In genomic region chr5:9661870-9662589, GRCm38 (mm10) we compare ENCODE assay signal across 10 mouse cellular contexts.
DNase-seq lines count a peak whose midpoint lies in the region; ATAC-seq and TF ChIP-seq lines count a peak whose summit lies in the region.
"Had no signal": no experiment of that assay in that cellular context is flagged by ENCODE, and none has a peak within 500 bp of the region (broad histone marks: within the 10 kb centered on the region; RNA-seq: fewer than 3 reads in every experiment).

No protein-coding gene starts in this region.

- H3K4me3 ChIP-seq in hindbrain, embryonic 13.5 days: no peak overlapping the region
- no peak overlapping the region for H3K4me3 ChIP-seq in hindbrain, embryonic 10.5 days
- H3K4me3 ChIP-seq in liver, embryonic 12.5 days: no peak overlapping the region
- no peak overlapping the region for H3K4me3 ChIP-seq in intestine, postnatal 0 days (ENCODE audit: low read depth, low read length)
- H3K4me3 ChIP-seq: liver, embryonic 15.5 days had no signal

- H3K4me1 ChIP-seq in hindbrain, embryonic 13.5 days (replicated peaks): no peaks in the 10 kb centered on the region
- no peaks in the 10 kb centered on the region for H3K4me1 ChIP-seq in hindbrain, embryonic 10.5 days (replicated peaks)
- no peaks in the 10 kb centered on the region for H3K4me1 ChIP-seq in liver, embryonic 12.5 days
- H3K4me1 ChIP-seq in intestine, postnatal 0 days (replicated peaks; ENCODE audit: control insufficient read depth, insufficient read depth, low read length): no peaks in the 10 kb centered on the region
- H3K4me1 ChIP-seq: liver, embryonic 15.5 days had no signal

- no peak overlapping the region for H3K27ac ChIP-seq in hindbrain, embryonic 13.5 days
- no peak overlapping the region for H3K27ac ChIP-seq in hindbrain, embryonic 10.5 days
- no peak overlapping the region for H3K27ac ChIP-seq in liver, embryonic 12.5 days
- no peak overlapping the region for H3K27ac ChIP-seq in intestine, postnatal 0 days (ENCODE audit: low read depth, low read length)
- H3K27ac ChIP-seq: liver, embryonic 15.5 days had no signal

- no peaks in the 10 kb centered on the region for H3K9me3 ChIP-seq in hindbrain, embryonic 13.5 days
- no peaks in the 10 kb centered on the region for H3K9me3 ChIP-seq in hindbrain, embryonic 10.5 days
- no peaks in the 10 kb centered on the region for H3K9me3 ChIP-seq in liver, embryonic 12.5 days (replicated peaks)
- H3K9me3 ChIP-seq in intestine, postnatal 0 days (ENCODE audit: control insufficient read depth): no peaks in the 10 kb centered on the region
- H3K9me3 ChIP-seq: liver, embryonic 15.5 days had no signal

- ATAC-seq in hindbrain, embryonic 13.5 days (ENCODE audit: low FRiP score): peak; percentile 77
- ATAC-seq in liver, embryonic 12.5 days: no peak
- no peak for ATAC-seq in intestine, postnatal 0 days

- no peak for TF ChIP-seq CTCF in intestine, postnatal 0 days (IDR thresholded peaks at IDR 0.05; ENCODE audit: low read depth)

- no peak for DNase-seq in hindbrain, embryonic 10.5 days (ENCODE audit: low spot score)
- DNase-seq in layer of hippocampus, adult 18-20 months (ENCODE audit: low spot score in 2 of 2): peak; percentile 26 to 45
- DNase-seq in left cerebral cortex, postnatal 4 days: peak; percentile 61
- DNase-seq in right cerebral cortex, postnatal 4 days: peak; percentile 45
- DNase-seq in adrenal gland, postnatal 4 days (ENCODE audit: low spot score in 2 of 2): no peak
- DNase-seq: kidney, adult 18-20 months had no signal

- WGBS in hindbrain, embryonic 13.5 days: 47% methylated on average over 9 of the region's 9 CpGs
- WGBS in hindbrain, embryonic 10.5 days: 72% methylated on average over 9 of the region's 9 CpGs
- 55% methylated on average over 9 of the region's 9 CpGs for WGBS in liver, embryonic 12.5 days (ENCODE audit: insufficient replicate concordance)
- 71% methylated on average over 9 of the region's 9 CpGs for WGBS in intestine, postnatal 0 days

- no peak overlapping the region for H3K9ac ChIP-seq in hindbrain, embryonic 13.5 days
- no peak overlapping the region for H3K9ac ChIP-seq in liver, embryonic 12.5 days
- no peak overlapping the region for H3K9ac ChIP-seq in intestine, postnatal 0 days (ENCODE audit: low read depth, low read length)
- H3K9ac ChIP-seq: liver, embryonic 15.5 days had no signal

- intact Hi-C loops in left cerebral cortex, postnatal 4 days (cut with DNase I): no loop called here

- no peak overlapping the region for H3K4me2 ChIP-seq in hindbrain, embryonic 13.5 days
- H3K4me2 ChIP-seq in liver, embryonic 12.5 days: no peak overlapping the region
- no peak overlapping the region for H3K4me2 ChIP-seq in intestine, postnatal 0 days (replicated peaks; ENCODE audit: low read depth)
- H3K4me2 ChIP-seq: liver, embryonic 15.5 days had no signal

- H3K27me3 ChIP-seq in hindbrain, embryonic 13.5 days: no peaks in the 10 kb centered on the region
- no peaks in the 10 kb centered on the region for H3K27me3 ChIP-seq in hindbrain, embryonic 10.5 days (ENCODE audit: insufficient read depth, poor library complexity, severe bottlenecking)
- no peaks in the 10 kb centered on the region for H3K27me3 ChIP-seq in liver, embryonic 12.5 days (replicated peaks)
- H3K27me3 ChIP-seq in intestine, postnatal 0 days (replicated peaks; ENCODE audit: control insufficient read depth, insufficient read depth, low read length): no peaks in the 10 kb centered on the region
- H3K27me3 ChIP-seq: liver, embryonic 15.5 days had no signal

- H3K36me3 ChIP-seq in hindbrain, embryonic 13.5 days: no peaks in the 10 kb centered on the region
- H3K36me3 ChIP-seq in hindbrain, embryonic 10.5 days: no peaks in the 10 kb centered on the region
- H3K36me3 ChIP-seq in liver, embryonic 12.5 days: no peaks in the 10 kb centered on the region
- H3K36me3 ChIP-seq in intestine, postnatal 0 days (ENCODE audit: control insufficient read depth, insufficient read depth): no peaks in the 10 kb centered on the region
- H3K36me3 ChIP-seq: liver, embryonic 15.5 days had no signal

Comparison
In these comparisons a context has a peak if more than half of its experiments do, and no peak if none do; other contexts are left out.
1. DNase-seq: peak in layer of hippocampus, adult 18-20 months (2 of 2), left cerebral cortex, postnatal 4 days (single experiment) and right cerebral cortex, postnatal 4 days (single experiment); none in hindbrain, embryonic 10.5 days (single experiment) and adrenal gland, postnatal 4 days (0 of 2).